In genomic region chr7:115966181-115966580, GRCm38 (mm10) we compare ENCODE assay signal across 14 mouse cellular contexts.
DNase-seq lines count a peak whose midpoint lies in the region; ATAC-seq and TF ChIP-seq lines count a peak whose summit lies in the region.
"Had no signal": no experiment of that assay in that cellular context is flagged by ENCODE, and none has a peak within 500 bp of the region (broad histone marks: within the 10 kb centered on the region; RNA-seq: fewer than 3 reads in every experiment).

No protein-coding gene starts in this region.

- TF ChIP-seq CTCF in thymus, adult 2 months (IDR thresholded peaks at IDR 0.05; ENCODE audit: borderline replicate concordance, control insufficient read depth, extremely low read depth, insufficient read depth, low read length, poor library complexity): no peak

- H3K4me3 ChIP-seq in forebrain, embryonic 14.5 days (ENCODE audit: low read depth, low read length): no peak overlapping the region
- no peak overlapping the region for H3K4me3 ChIP-seq in forebrain, embryonic 11.5 days (ENCODE audit: low read depth, low read length)
- no peak overlapping the region for H3K4me3 ChIP-seq in thymus, adult 2 months (ENCODE audit: control insufficient read depth, insufficient read depth, low read length)
- H3K4me3 ChIP-seq: erythroblast, embryonic 14.5 days; intestine, embryonic 15.5 days; megakaryocyte, embryonic 14.5 days; neural tube, embryonic 12.5 days had no signal

- peak; percentile 79 for ATAC-seq in forebrain, embryonic 14.5 days
- no peak for ATAC-seq in forebrain, embryonic 11.5 days (replicated peaks; ENCODE audit: low FRiP score)
- ATAC-seq: intestine, embryonic 15.5 days had no signal

- H3K4me1 ChIP-seq in forebrain, embryonic 14.5 days (ENCODE audit: control insufficient read depth, insufficient read depth, low read length): no peaks in the 10 kb centered on the region
- no peaks in the 10 kb centered on the region for H3K4me1 ChIP-seq in forebrain, embryonic 11.5 days (replicated peaks; ENCODE audit: control insufficient read depth, insufficient read depth, low read length)
- no peaks in the 10 kb centered on the region for H3K4me1 ChIP-seq in thymus, adult 2 months (replicated peaks; ENCODE audit: control insufficient read depth, insufficient read depth, low read length)
- H3K4me1 ChIP-seq: intestine, embryonic 15.5 days; neural tube, embryonic 12.5 days had no signal

- H3K9me3 ChIP-seq in forebrain, embryonic 14.5 days (replicated peaks; ENCODE audit: control insufficient read depth, low read length): no peaks in the 10 kb centered on the region
- H3K9me3 ChIP-seq in forebrain, embryonic 11.5 days (ENCODE audit: control insufficient read depth, low read length): no peaks in the 10 kb centered on the region
- H3K9me3 ChIP-seq: intestine, embryonic 15.5 days; megakaryocyte, embryonic 14.5 days; neural tube, embryonic 12.5 days had no signal

- H3K4me2 ChIP-seq in forebrain, embryonic 14.5 days (ENCODE audit: low read length): no peak overlapping the region
- H3K4me2 ChIP-seq in forebrain, embryonic 11.5 days (ENCODE audit: low read depth, low read length, severe bottlenecking): no peak overlapping the region
- H3K4me2 ChIP-seq: intestine, embryonic 15.5 days; neural tube, embryonic 12.5 days had no signal

- WGBS in forebrain, embryonic 14.5 days: 54% methylated on average over 4 of the region's 4 CpGs
- WGBS in forebrain, embryonic 11.5 days: 68% methylated on average over 4 of the region's 4 CpGs
- 65% methylated on average over 4 of the region's 4 CpGs for WGBS in thymus, adult 2 months

- no peaks in the 10 kb centered on the region for H3K27me3 ChIP-seq in forebrain, embryonic 14.5 days (replicated peaks; ENCODE audit: control insufficient read depth, insufficient read depth, low read length)
- no peaks in the 10 kb centered on the region for H3K27me3 ChIP-seq in forebrain, embryonic 11.5 days (ENCODE audit: control insufficient read depth, insufficient read depth, low read length)
- H3K27me3 ChIP-seq in thymus, adult 2 months (ENCODE audit: control insufficient read depth, insufficient read depth, low read length): no peaks in the 10 kb centered on the region
- H3K27me3 ChIP-seq: intestine, embryonic 15.5 days; neural tube, embryonic 12.5 days had no signal

- H3K36me3 ChIP-seq in forebrain, embryonic 14.5 days (ENCODE audit: control insufficient read depth, insufficient read depth, low read length): no peaks in the 10 kb centered on the region
- H3K36me3 ChIP-seq in forebrain, embryonic 11.5 days (ENCODE audit: control insufficient read depth, insufficient read depth, low read length): no peaks in the 10 kb centered on the region
- H3K36me3 ChIP-seq in thymus, adult 2 months (ENCODE audit: control insufficient read depth, insufficient read depth, low read length): no peaks in the 10 kb centered on the region
- H3K36me3 ChIP-seq: intestine, embryonic 15.5 days; neural tube, embryonic 12.5 days had no signal

- H3K9ac ChIP-seq in forebrain, embryonic 14.5 days (ENCODE audit: low read length): no peak overlapping the region
- H3K9ac ChIP-seq in forebrain, embryonic 11.5 days (ENCODE audit: low read length): no peak overlapping the region
- H3K9ac ChIP-seq: intestine, embryonic 15.5 days; neural tube, embryonic 12.5 days had no signal

- no peak for TF ChIP-seq POLR2A in thymus, adult 2 months (IDR thresholded peaks at IDR 0.05; ENCODE audit: control insufficient read depth, extremely low read depth, insufficient read depth, low read length, poor library complexity)

- peak; percentile 88 for DNase-seq in forebrain, embryonic 14.5 days (ENCODE audit: low spot score)
- no peak for DNase-seq in forebrain, embryonic 11.5 days (ENCODE audit: low spot score)
- DNase-seq in cerebellum, postnatal 36 days: peak; percentile 23 to 38
- DNase-seq in layer of hippocampus, adult 9-11 months: peak; percentile 76
- peak; percentile 63 to 68 for DNase-seq in right cerebral cortex, adult 2 months (ENCODE audit: low spot score in 2 of 2)
- DNase-seq in thymus, adult 2 months: no peak
- no peak for DNase-seq in adrenal gland, postnatal 36 days
- no peak for DNase-seq in spleen, adult 18-20 months
- DNase-seq: heart, postnatal 10 days; lung, adult 18-20 months had no signal

- no peak overlapping the region for H3K27ac ChIP-seq in forebrain, embryonic 14.5 days (ENCODE audit: low read depth, low read length)
- H3K27ac ChIP-seq in forebrain, embryonic 11.5 days (ENCODE audit: low read depth, low read length): no peak overlapping the region
- no peak overlapping the region for H3K27ac ChIP-seq in thymus, adult 2 months (ENCODE audit: control insufficient read depth, insufficient read depth, low read length)
- H3K27ac ChIP-seq: intestine, embryonic 15.5 days; neural tube, embryonic 12.5 days had no signal

Comparison
In these comparisons a context has a peak if more than half of its experiments do, and no peak if none do; other contexts are left out.
1. DNase-seq: peak in forebrain, embryonic 14.5 days (single experiment), cerebellum, postnatal 36 days (2 of 2), layer of hippocampus, adult 9-11 months (single experiment) and right cerebral cortex, adult 2 months (2 of 2); none in forebrain, embryonic 11.5 days (single experiment), thymus, adult 2 months (single experiment), adrenal gland, postnatal 36 days (0 of 2) and spleen, adult 18-20 months (0 of 2).